Mouse (Mus musculus) ES-Bruce4 (cell line): ENCODE measurements at regions not wholly inside any gene's neighbourhood (a gene's known extent, or its start where the extent isn't known, plus 50 kb on each side); places are given as distances from the start of the nearest gene placed in this dataset.

Experiments
- CTCF ChIP-seq: IDR thresholded peaks from one replicate; pipeline ENCODE4 v1.8.1; 2011; ENCODE audit warnings: low read depth, low read length
- EP300 ChIP-seq: IDR thresholded peaks from 2 replicates; pipeline ENCODE4 v1.6.1; 2011; ENCODE audit warnings: low read depth, low read length; ENCODE audit not compliant: insufficient read depth
- POLR2A ChIP-seq: IDR thresholded peaks from one replicate; pipeline ENCODE4 v1.8.1; 2011; ENCODE audit warnings: low read length; ENCODE audit not compliant: insufficient read depth

GRCm38 (mm10) chr15:91917877-91918276, 79.8 kb downstream of the Smgc start:
- TF ChIP-seq EP300 (no peak), CTCF (no peak), POLR2A (no peak)
